In the genomic region with DNA sequence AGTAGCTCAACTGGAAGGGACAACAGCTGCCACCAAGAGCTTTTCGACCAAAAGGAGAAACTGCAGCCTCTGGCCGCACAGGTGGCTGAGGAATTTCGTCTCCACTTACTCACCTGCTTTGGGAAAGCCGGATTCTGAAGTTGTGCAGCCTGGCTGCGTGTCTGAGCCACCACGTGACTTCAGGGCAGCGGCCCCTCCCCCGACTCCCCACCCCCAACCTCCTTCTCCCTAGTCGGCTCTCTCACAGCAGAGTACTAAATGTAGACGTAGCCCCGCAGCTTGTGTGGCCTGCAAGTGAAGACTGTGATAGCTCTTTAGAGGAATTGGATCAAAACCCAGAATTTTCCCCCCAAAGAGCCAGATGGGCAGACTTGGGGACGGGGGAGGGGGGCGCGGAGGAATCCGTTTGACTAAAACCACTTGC, we compare ENCODE assay signal across 7 mouse cellular contexts. TPM values are rescaled to one million over a fixed set of nuclear protein-coding genes. Genes with fewer than 3 reads are reported as not detected.
DNase-seq lines count a peak whose midpoint lies in the region; ATAC-seq and TF ChIP-seq lines count a peak whose summit lies in the region.

No protein-coding gene starts in this region.

- H3K27me3 ChIP-seq in forebrain, embryonic 10.5 days (ENCODE audit: poor library complexity, severe bottlenecking) = 0 out of 2 replicates have a peak, but pooled peaks cover 7% of the 10 kb centered on the region
- no peaks in the 10 kb centered on the region for H3K27me3 ChIP-seq in kidney, postnatal 0 days (ENCODE audit: insufficient read depth, low read length)
- no peaks in the 10 kb centered on the region for H3K27me3 ChIP-seq in midbrain, embryonic 15.5 days (replicated peaks)

- H3K9ac ChIP-seq in kidney, postnatal 0 days (ENCODE audit: low read depth, low read length) = peak overlapping the region; percentile 36
- H3K9ac ChIP-seq in midbrain, embryonic 15.5 days = peak overlapping the region; percentile 65; the same call in 1 of the 2 replicates

- peaks cover 44% of the 10 kb centered on the region for H3K36me3 ChIP-seq in forebrain, embryonic 10.5 days (replicated peaks)
- no peaks in the 10 kb centered on the region for H3K36me3 ChIP-seq in kidney, postnatal 0 days (ENCODE audit: insufficient read depth, low read length)
- no peaks in the 10 kb centered on the region for H3K36me3 ChIP-seq in midbrain, embryonic 15.5 days (replicated peaks)

- no peak for TF ChIP-seq CTCF in brain, embryonic 14.5 days (IDR thresholded peaks at IDR 0.05; ENCODE audit: borderline replicate concordance, extremely low read depth, insufficient read depth, insufficient read length)
- TF ChIP-seq CTCF in kidney, postnatal 0 days (IDR thresholded peaks at IDR 0.05; ENCODE audit: low read depth) = no peak

- ATAC-seq in kidney, postnatal 0 days (replicated peaks; ENCODE audit: low FRiP score, low read depth) = no peak
- ATAC-seq in midbrain, embryonic 15.5 days (replicated peaks) = no peak
- no peak for ATAC-seq in megakaryocyte-erythroid progenitor cell, adult 5-6 weeks (replicated peaks; ENCODE audit: low FRiP score, low TSS enrichment, poor library complexity, severe bottlenecking)

- H3K9me3 ChIP-seq in forebrain, embryonic 10.5 days = no peaks in the 10 kb centered on the region
- no peaks in the 10 kb centered on the region for H3K9me3 ChIP-seq in kidney, postnatal 0 days (replicated peaks; ENCODE audit: low read length)
- H3K9me3 ChIP-seq in midbrain, embryonic 15.5 days = no peaks in the 10 kb centered on the region

- peak overlapping the region; percentile 83 for H3K4me2 ChIP-seq in kidney, postnatal 0 days (ENCODE audit: low read length)
- peak overlapping the region; percentile 86 for H3K4me2 ChIP-seq in midbrain, embryonic 15.5 days

- WGBS in forebrain, embryonic 10.5 days = 1% methylated on average over 15 of the region's 15 CpGs
- WGBS in kidney, postnatal 0 days = 5% methylated on average over 15 of the region's 15 CpGs
- WGBS in midbrain, embryonic 15.5 days = 3% methylated on average over 15 of the region's 15 CpGs

- peaks cover 73% of the 10 kb centered on the region for H3K4me1 ChIP-seq in forebrain, embryonic 10.5 days
- H3K4me1 ChIP-seq in kidney, postnatal 0 days (replicated peaks; ENCODE audit: insufficient read depth, low read length) = peaks cover 19% of the 10 kb centered on the region; the same call in 1 of the 2 replicates
- H3K4me1 ChIP-seq in midbrain, embryonic 15.5 days = peaks cover 57% of the 10 kb centered on the region

- DNase-seq in brain, embryonic 14.5 days (ENCODE audit: low read depth) = peak; percentile 83
- DNase-seq in forebrain, embryonic 10.5 days (ENCODE audit: extremely low spot score, low spot score) = peak; percentile 69
- DNase-seq in kidney, postnatal 0 days (ENCODE audit: low spot score) = peak; percentile 46
- DNase-seq in thymus, postnatal 0 days (ENCODE audit: low spot score) = no peak
- no peak for DNase-seq in layer of hippocampus, adult 9-10 months (ENCODE audit: low spot score)

- no peak for TF ChIP-seq POLR2A in brain, embryonic 14.5 days (IDR thresholded peaks at IDR 0.05; ENCODE audit: borderline replicate concordance, extremely low read depth, insufficient read depth, insufficient read length, poor library complexity, severe bottlenecking)

- peak overlapping the region; percentile 94 for H3K4me3 ChIP-seq in forebrain, embryonic 10.5 days
- H3K4me3 ChIP-seq in kidney, postnatal 0 days (replicated peaks; ENCODE audit: low read depth, low read length) = peak overlapping the region; percentile 67; the same call in 1 of the 2 replicates
- peak overlapping the region; percentile 62 for H3K4me3 ChIP-seq in midbrain, embryonic 15.5 days

- peak overlapping the region; percentile 98 for H3K27ac ChIP-seq in forebrain, embryonic 10.5 days
- peak overlapping the region; percentile 61 for H3K27ac ChIP-seq in kidney, postnatal 0 days
- peak overlapping the region; percentile 81 for H3K27ac ChIP-seq in midbrain, embryonic 15.5 days

RNA-seq across cellular contexts. Expression of a gene that starts 14.6 kb away (rescaled TPM):
- 59.9 and 142 TPM in 2 replicates for polyA plus RNA-seq in brain, embryonic 14.5 days (2012; rRNA removed)
- polyA plus RNA-seq in forebrain, embryonic 10.5 days (2016; fragmentation: Nextera tagmentation; extraction: Ambion mirVana) = 26.2 and 26.8 TPM in 2 replicates
- 6.6 and 6.7 TPM in 2 replicates for polyA plus RNA-seq in kidney, postnatal 0 days (2015; fragmentation: Nextera tagmentation; extraction: Ambion mirVana)
- polyA plus RNA-seq in midbrain, embryonic 15.5 days (2015; fragmentation: Nextera tagmentation; extraction: Ambion mirVana) = 46.6 and 50.4 TPM in 2 replicates
- 1.6 and 1.7 TPM in 2 replicates for polyA plus RNA-seq in thymus, postnatal 0 days (2015; fragmentation: Nextera tagmentation; extraction: Ambion mirVana)
- not detected in 2 replicates for total RNA-seq in megakaryocyte-erythroid progenitor cell, adult 5-6 weeks (2014; fragmentation: Nextera tagmentation)
- total RNA-seq in megakaryocyte-erythroid progenitor cell, adult 5-6 weeks (2017) = not detected in 2 replicates

Comparison
In these comparisons a context has a peak if more than half of its experiments do, and no peak if none do; other contexts are left out.
1. DNase-seq: peak in brain, embryonic 14.5 days (single experiment), forebrain, embryonic 10.5 days (single experiment) and kidney, postnatal 0 days (single experiment); none in thymus, postnatal 0 days (single experiment) and layer of hippocampus, adult 9-10 months (single experiment).
2. Peak in every context shown above with its lines, with median percentiles within 50 percentile points of each other: H3K27ac ChIP-seq and H3K4me3 ChIP-seq.